Mouse (Mus musculus): Measurements from ENCODE around the gene Gm26920. TPM values are rescaled to one million over a fixed set of nuclear protein-coding genes. Genes with fewer than 3 reads are reported as not detected.
A peak's percentile ranks its signal among the peaks of the same experiment; 100 is the strongest.

The Gm26920 gene
- polyA plus RNA-seq, 1 experiment from 2014 or later = 0.59 TPM

DNA sequence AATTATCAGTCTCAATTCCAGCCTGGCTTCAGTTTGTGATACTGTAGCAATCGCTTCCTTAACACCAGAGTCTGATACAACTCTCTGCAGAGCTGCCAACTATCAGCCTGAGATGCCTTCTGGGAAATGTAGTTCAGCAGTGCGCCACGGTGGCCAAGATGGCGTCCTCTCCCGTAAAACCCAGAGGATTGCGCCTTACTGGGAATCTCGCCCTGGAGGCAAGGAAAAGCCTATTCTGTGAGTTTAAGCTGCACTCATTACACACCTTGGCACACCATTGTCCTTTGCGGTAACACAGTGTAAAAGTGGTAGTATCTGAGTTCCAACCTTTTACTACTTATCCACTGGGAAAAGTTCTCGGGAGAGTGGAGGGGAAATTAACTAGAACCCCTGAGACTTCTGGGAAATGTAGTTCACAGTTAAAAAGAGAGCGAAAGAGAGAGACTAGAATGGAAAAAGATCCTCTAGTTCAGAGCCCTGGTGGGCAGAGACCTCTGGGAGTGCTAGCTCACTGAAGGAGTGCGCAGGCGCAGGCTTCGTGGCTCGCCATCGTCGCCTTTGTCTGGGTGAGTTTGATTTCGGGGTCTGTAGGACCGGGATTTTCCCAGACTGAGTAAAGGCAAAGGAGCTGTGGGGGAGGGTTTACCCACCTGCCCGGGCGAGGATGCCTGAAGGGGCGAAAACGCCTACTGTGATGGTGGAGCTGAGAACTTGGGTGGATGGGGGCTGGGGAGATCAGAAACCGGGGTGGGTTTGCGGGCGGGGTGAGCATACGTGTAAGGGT lies 4.6 kb upstream of the Gm26920 start, which contains the start of gene Zfp260:
Zfp260 (plus strand) TSS at position 132 of the 784 bp plus-strand sequence.
- H3K36me3 ChIP-seq = peaks cover 14% of the 10 kb centered on the region
- H3K9ac ChIP-seq = peak within 1 kb of the TSS; percentile 87
- H3K27ac ChIP-seq = peak within 1 kb of the TSS; percentile 99
- under 1% methylated on average over 26 of the region's 26 CpGs for WGBS
- H3K4me1 ChIP-seq (replicated peaks) = peaks cover 29% of the 10 kb centered on the region
- H3K4me3 ChIP-seq = peak within 1 kb of the TSS; percentile 86
- ATAC-seq (replicated peaks; ENCODE audit: insufficient number of reproducible peaks, insufficient read depth, low FRiP score, low read depth) = peak; percentile 79
- H3K4me2 ChIP-seq = peak within 1 kb of the TSS; percentile 74
- no peaks in the 10 kb centered on the region for H3K9me3 ChIP-seq (replicated peaks)
- H3K27me3 ChIP-seq = no peaks in the 10 kb centered on the region

DNA sequence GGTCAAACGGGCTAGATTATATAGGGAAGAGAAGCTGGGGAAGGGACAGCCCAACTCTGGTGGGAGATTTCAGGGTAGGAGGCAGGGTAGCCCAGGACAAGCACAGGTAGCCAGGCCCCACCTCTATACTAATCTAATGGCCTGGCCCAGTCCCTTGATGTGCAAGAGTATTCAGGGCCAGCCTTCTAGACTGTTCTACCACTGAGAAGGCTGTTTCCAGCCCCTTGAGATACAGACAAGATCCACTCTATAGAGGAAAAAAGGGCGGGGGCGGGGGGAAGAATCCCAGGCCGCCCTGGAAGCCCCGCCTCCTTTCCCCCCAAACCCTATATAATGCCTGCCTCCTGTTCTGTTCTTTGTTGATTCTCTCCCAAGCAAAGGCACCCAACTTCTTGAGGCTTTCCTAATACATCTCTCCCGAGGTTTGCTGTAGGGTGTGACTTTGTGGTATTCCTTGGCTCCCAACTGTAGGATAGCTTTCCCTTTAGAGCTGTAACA lies 3.8 kb upstream of the Gm26920 start:
- peak overlapping the region; percentile 99; the same call in 1 of the 2 replicates for H3K27ac ChIP-seq
- peaks cover 35% of the 10 kb centered on the region for H3K4me1 ChIP-seq (replicated peaks)
- H3K27me3 ChIP-seq = no peaks in the 10 kb centered on the region
- WGBS = 68% methylated on average over 6 of the region's 6 CpGs
- peak overlapping the region; percentile 74 for H3K4me2 ChIP-seq
- peaks cover 6% of the 10 kb centered on the region for H3K36me3 ChIP-seq
- ATAC-seq (replicated peaks; ENCODE audit: insufficient number of reproducible peaks, insufficient read depth, low FRiP score, low read depth) = no peak
- H3K4me3 ChIP-seq = peak overlapping the region; percentile 86
- no peaks in the 10 kb centered on the region for H3K9me3 ChIP-seq (replicated peaks)
- peak overlapping the region; percentile 87; the same call in 1 of the 2 replicates for H3K9ac ChIP-seq

DNA sequence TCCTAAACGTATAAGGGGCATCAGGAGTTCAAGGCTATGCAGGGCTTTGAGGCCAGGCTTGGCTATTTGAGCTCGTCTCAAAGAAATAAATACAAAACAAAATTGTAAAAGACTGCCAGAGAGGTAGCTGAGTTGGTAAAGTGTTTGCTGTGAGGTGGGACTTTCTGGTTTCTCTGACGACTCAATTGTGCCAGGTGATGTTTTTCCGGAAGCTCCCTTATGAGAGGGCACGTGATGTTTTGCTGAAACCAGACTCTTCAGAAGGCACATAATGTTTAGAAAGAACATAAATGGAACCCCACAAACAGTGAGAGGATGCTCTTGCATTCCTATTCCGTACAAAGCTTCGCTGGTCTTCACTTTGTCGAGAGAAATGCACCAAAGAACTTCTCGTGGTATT lies 2.5 kb upstream of the Gm26920 start:
- Histone ChIP-seq H3K36me3 (no peaks in the 10 kb centered on the region), H3K27ac (no peak overlapping the region), H3K9me3 (replicated peaks) (no peaks in the 10 kb centered on the region), H3K27me3 (no peaks in the 10 kb centered on the region), H3K4me2 (no peak overlapping the region), H3K4me1 (replicated peaks) (peaks cover 27% of the 10 kb centered on the region), H3K9ac (no peak overlapping the region), H3K4me3 (no peak overlapping the region)
- WGBS = 73% methylated on average over 9 of the region's 9 CpGs
- no peak for ATAC-seq (replicated peaks; ENCODE audit: insufficient number of reproducible peaks, insufficient read depth, low FRiP score, low read depth)

DNA sequence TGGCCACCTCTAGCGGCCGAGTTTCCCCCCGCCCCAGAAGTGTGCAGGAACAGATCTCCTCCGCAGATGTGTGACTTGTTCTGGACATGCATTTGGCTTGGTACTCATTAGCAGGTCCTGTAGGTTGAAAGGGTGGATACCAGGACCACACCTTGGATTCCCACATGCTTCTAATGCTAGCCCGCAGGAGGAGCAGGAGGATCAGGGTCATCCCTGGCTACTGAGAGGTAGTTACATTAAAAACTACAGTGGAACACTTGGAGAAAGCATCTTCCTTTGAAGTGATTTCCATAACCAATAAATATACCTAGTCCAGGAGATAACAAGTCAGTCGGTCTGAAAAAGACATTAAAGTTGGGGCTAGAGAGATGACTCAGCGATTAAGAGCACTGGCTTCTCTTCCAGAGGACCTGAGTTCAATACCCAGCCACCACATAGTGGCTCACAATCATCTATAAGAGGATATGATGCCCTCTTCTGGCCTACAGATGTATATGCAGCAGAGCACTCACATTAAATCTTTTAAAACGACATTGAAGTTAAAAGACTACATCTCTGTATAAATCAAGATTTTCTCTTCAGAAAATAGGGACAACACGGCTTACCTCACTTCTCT lies 868 bp upstream of the Gm26920 start:
- peak overlapping the region; percentile 61 for H3K27ac ChIP-seq
- no peaks in the 10 kb centered on the region; the same call in 1 of the 2 replicates for H3K36me3 ChIP-seq
- 5% methylated on average over 9 of the region's 9 CpGs for WGBS
- no peak overlapping the region; the same call in 1 of the 2 replicates for H3K9ac ChIP-seq
- H3K4me1 ChIP-seq (replicated peaks) = peaks cover 18% of the 10 kb centered on the region
- ATAC-seq (replicated peaks; ENCODE audit: insufficient number of reproducible peaks, insufficient read depth, low FRiP score, low read depth) = no peak
- peak overlapping the region; percentile 79 for H3K4me2 ChIP-seq
- H3K27me3 ChIP-seq = no peaks in the 10 kb centered on the region
- no peaks in the 10 kb centered on the region for H3K9me3 ChIP-seq (replicated peaks)
- peak overlapping the region; percentile 67 for H3K4me3 ChIP-seq

DNA sequence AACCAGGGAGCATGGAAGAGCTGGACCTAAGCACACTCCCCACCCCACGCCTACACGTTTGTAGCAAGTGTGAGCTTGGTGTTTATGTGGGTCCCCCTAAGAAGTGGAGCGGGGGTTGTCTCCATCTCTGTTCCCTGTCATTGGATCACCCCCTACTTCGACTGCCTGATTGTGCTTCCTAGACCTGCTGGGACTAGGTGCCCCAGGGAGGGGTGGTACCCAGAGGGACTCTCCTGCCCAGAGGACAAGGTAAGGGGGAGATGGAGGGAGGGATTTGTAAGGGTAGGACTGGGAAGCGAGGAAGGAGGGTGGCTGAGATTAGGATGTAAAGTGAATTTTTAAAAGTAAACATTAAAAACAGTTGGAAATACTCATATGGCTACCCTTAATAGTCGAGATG lies 805 bp downstream of the Gm26920 start:
- Histone ChIP-seq H3K27me3 (no peaks in the 10 kb centered on the region), H3K4me3 (peak overlapping the region; percentile 67), H3K4me1 (replicated peaks) (peaks cover 16% of the 10 kb centered on the region), H3K27ac (no peak overlapping the region), H3K4me2 (peak overlapping the region; percentile 79), H3K36me3 (peaks cover 4% of the 10 kb centered on the region), H3K9me3 (replicated peaks) (no peaks in the 10 kb centered on the region), H3K9ac (peak overlapping the region; percentile 64)
- WGBS = 13% methylated on average over 6 of the region's 6 CpGs
- no peak for ATAC-seq (replicated peaks; ENCODE audit: insufficient number of reproducible peaks, insufficient read depth, low FRiP score, low read depth)

- H3K27ac ChIP-seq = no peak overlapping the region
- no peak overlapping the region for H3K4me3 ChIP-seq
- WGBS = 83% methylated on average over 9 of the region's 9 CpGs
- H3K27me3 ChIP-seq = no peaks in the 10 kb centered on the region
- ATAC-seq (replicated peaks; ENCODE audit: insufficient number of reproducible peaks, insufficient read depth, low FRiP score, low read depth) = no peak
- H3K4me2 ChIP-seq = no peak overlapping the region
- no peak overlapping the region for H3K9ac ChIP-seq
- H3K4me1 ChIP-seq (replicated peaks) = peaks cover 10% of the 10 kb centered on the region
- H3K36me3 ChIP-seq = peaks cover 4% of the 10 kb centered on the region
- no peaks in the 10 kb centered on the region for H3K9me3 ChIP-seq (replicated peaks)
Observed at GRCm38 (mm10) chr7:30086524-30086923, 3.7 kb downstream of the Gm26920 start.

DNA sequence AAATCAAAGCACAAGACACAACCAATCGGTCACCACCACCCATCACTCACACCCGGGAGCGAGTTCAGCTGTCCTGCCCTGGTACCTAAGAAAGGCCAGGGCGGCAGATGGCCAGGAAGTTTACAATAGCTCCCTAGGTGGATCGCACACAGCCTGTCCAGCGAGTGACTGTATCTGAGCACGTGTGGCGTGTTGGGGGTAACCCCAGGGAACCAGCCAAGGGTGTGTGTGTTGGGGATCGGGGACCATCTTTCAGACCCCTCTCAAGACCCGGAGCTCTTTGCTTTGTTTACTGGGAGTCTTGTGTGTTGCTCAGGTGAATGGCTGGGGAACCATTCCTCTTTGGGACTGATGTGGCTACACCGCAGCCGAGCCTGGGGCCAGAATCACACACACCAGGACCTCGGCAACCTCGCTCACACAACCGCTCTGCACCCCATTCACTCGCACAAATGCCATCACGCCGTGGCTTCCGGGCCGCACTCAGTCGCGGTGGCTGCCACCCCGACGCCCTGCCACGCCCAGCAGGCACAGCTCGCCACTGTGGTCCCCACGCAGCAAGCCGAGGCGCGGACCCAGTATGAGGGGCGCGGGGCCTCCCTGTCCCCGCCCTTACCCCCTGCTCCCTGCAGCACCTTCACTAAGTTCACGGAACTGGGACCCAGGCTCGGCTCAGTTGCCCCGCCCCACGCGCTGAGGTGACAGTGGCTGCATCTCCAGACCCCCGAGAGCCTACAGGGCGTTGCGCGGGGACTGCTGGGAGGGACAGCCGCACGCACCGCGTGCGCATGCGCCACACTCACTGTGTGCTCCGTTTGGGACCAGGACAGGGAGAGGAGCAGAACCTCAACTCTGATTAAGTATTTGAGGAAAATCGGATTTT lies 17.8 kb downstream of the Gm26920 start, which contains the start of gene Zfp82:
Zfp82 (minus strand) TSS at position 755 of the 883 bp plus-strand sequence.
- H3K9ac ChIP-seq = peak within 1 kb of the TSS; percentile 77
- peak; percentile 87 for ATAC-seq (replicated peaks; ENCODE audit: insufficient number of reproducible peaks, insufficient read depth, low FRiP score, low read depth)
- H3K4me1 ChIP-seq (replicated peaks) = peaks cover 3% of the 10 kb centered on the region; the same call in 1 of the 2 replicates
- peak within 1 kb of the TSS; percentile 71 for H3K27ac ChIP-seq
- peaks cover 2% of the 10 kb centered on the region; the same call in 1 of the 2 replicates for H3K36me3 ChIP-seq
- peak within 1 kb of the TSS; percentile 90 for H3K4me2 ChIP-seq
- no peaks in the 10 kb centered on the region for H3K9me3 ChIP-seq (replicated peaks)
- WGBS = under 1% methylated on average over 50 of the region's 50 CpGs
- H3K27me3 ChIP-seq = no peaks in the 10 kb centered on the region
- H3K4me3 ChIP-seq = peak within 1 kb of the TSS; percentile 78

DNA sequence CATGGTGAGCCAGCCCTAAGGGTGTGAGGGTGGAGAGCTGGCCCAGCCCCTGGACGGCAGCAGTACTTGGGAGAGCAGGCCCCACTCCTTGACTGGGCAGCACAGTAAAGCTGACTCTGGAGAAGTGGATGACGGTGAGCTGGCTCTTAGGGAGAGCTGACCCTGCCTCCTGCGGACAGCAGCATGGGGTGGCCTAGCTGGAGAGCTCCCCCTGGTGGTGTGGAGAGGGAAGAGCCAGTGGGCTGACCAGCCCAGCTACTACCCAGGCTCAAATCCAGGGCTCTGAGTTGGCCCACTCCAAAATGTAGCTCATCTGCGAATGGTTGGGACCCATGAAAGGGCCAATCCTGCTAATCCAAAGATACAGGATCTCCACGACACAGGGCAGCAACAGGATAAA lies 25.6 kb downstream of the Gm26920 start:
- Histone ChIP-seq H3K9ac (no peak overlapping the region), H3K4me2 (no peak overlapping the region), H3K4me3 (no peak overlapping the region), H3K27me3 (no peaks in the 10 kb centered on the region), H3K9me3 (replicated peaks) (no peaks in the 10 kb centered on the region), H3K36me3 (peaks cover 9% of the 10 kb centered on the region; the same call in 1 of the 2 replicates), H3K4me1 (replicated peaks) (0 out of 2 replicates have a peak, but pooled peaks cover 6% of the 10 kb centered on the region), H3K27ac (no peak overlapping the region)
- no peak for ATAC-seq (replicated peaks; ENCODE audit: insufficient number of reproducible peaks, insufficient read depth, low FRiP score, low read depth)
- 75% methylated on average over 5 of the region's 5 CpGs for WGBS

DNA sequence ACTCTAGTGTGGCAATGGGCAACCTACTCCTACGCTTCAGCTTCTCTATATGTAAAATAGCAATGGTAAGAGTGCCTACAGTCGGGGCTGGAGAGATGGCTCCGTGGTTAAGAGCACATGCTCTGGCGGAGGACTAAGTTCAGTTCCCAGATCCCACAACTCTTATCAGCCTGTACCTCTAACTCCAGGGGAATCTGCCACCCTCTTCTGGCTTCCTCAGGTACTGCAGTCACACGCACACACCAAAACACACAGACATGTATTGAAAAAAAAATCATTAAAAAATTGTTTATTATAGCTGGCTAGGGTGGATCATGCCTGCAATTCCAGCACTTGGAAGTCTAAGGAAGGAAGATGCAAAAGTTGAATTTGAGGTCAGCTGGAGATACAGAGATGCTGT lies 27.7 kb downstream of the Gm26920 start:
- no peak overlapping the region for H3K4me2 ChIP-seq
- H3K27ac ChIP-seq = no peak overlapping the region
- no peak overlapping the region for H3K9ac ChIP-seq
- WGBS = 90% methylated on average over 5 of the region's 5 CpGs
- no peak for ATAC-seq (replicated peaks; ENCODE audit: insufficient number of reproducible peaks, insufficient read depth, low FRiP score, low read depth)
- 0 out of 2 replicates have a peak, but pooled peaks cover 6% of the 10 kb centered on the region for H3K4me1 ChIP-seq (replicated peaks)
- peaks cover 16% of the 10 kb centered on the region; the same call in 1 of the 2 replicates for H3K36me3 ChIP-seq
- no peaks in the 10 kb centered on the region for H3K9me3 ChIP-seq (replicated peaks)
- H3K4me3 ChIP-seq = no peak overlapping the region
- H3K27me3 ChIP-seq = no peaks in the 10 kb centered on the region

GRCm38 (mm10) chr7:30060341-30060740 lies 29.9 kb downstream of the Gm26920 start:
- Histone ChIP-seq H3K27ac (peak overlapping the region; percentile 47), H3K36me3 (peaks cover 35% of the 10 kb centered on the region)
- WGBS = 59% methylated on average over 6 of the region's 6 CpGs

More at GRCm38 (mm10) chr7:30060341-30060740, 29.9 kb downstream of the Gm26920 start:
- H3K4me2 ChIP-seq = no peak overlapping the region
- ATAC-seq (replicated peaks; ENCODE audit: insufficient number of reproducible peaks, insufficient read depth, low FRiP score, low read depth) = no peak
- H3K9me3 ChIP-seq (replicated peaks) = no peaks in the 10 kb centered on the region
- H3K4me3 ChIP-seq = no peak overlapping the region
- H3K27me3 ChIP-seq = no peaks in the 10 kb centered on the region
- 0 out of 2 replicates have a peak, but pooled peaks cover 6% of the 10 kb centered on the region for H3K4me1 ChIP-seq (replicated peaks)
- no peak overlapping the region for H3K9ac ChIP-seq
